Mouse (Mus musculus) liver, adult 2 months (tissue): ENCODE results near the gene Ccdc194.
A peak's percentile ranks its signal among the peaks of the same experiment; 100 is the strongest.

Experiments
- CTCF ChIP-seq: fragments of 200-500 bp; IDR thresholded peaks from 2 replicates; pipeline ENCODE4 v1.5.1; 2011; ENCODE audit warnings: low read depth, low read length, control low read depth
- POLR2A ChIP-seq: fragments of 200-500 bp; IDR thresholded peaks from 2 replicates; pipeline ENCODE4 v1.6.1; 2011; ENCODE audit warnings: low read length, control low read depth; ENCODE audit not compliant: insufficient read depth; ENCODE audit errors: extremely low read depth

DNA sequence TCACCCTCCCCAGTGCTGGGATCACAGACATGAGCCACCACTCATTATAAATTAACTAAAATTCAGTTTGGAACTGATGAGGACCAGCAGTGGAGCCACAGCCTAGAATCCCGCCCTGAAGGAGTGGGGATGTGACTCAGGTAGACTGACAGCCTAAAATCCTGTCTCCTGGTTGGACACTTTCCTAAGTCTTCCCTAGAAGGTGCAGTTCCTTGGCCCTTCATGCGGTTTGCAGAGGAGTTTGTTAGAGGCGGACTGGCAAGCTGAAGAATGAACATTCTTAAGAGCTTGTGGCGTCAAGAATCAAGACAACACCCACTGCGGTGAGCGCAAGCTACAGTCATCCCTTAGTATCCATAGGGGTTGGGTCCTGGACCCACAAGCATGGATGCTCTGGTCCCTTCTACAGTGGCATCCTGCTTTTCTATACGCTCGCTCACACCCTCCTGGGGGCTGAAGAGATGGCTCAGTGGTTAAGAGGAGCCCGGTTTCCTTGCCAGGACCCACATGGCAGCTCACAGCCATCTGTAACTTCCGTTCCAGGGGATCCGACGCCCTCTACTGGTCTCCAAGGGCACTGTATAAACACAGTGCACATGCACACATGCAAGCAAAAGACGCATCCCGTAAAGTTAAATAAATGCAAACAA, 48.2 kb downstream of the Ccdc194 start:
- TF ChIP-seq CTCF (peak; percentile 63), POLR2A (no peak)
